Mouse (Mus musculus): ENCODE measurements around the gene Itga10. TPM values are rescaled to one million over a fixed set of nuclear protein-coding genes. Genes with fewer than 3 reads are reported as not detected.
A peak's percentile ranks its signal among the peaks of the same experiment; 100 is the strongest.
"Not testable (repeated sequence)": the region's sequence is repeated elsewhere in the genome, so short reads cannot be mapped to it uniquely, and the experiment has no call there.

Itga10 gene
- polyA plus RNA-seq (2017; shearing (Covaris generic)), result under 1 TPM in 1 of 2 experiments, not detected in 1; 0.12 TPM

DNA sequence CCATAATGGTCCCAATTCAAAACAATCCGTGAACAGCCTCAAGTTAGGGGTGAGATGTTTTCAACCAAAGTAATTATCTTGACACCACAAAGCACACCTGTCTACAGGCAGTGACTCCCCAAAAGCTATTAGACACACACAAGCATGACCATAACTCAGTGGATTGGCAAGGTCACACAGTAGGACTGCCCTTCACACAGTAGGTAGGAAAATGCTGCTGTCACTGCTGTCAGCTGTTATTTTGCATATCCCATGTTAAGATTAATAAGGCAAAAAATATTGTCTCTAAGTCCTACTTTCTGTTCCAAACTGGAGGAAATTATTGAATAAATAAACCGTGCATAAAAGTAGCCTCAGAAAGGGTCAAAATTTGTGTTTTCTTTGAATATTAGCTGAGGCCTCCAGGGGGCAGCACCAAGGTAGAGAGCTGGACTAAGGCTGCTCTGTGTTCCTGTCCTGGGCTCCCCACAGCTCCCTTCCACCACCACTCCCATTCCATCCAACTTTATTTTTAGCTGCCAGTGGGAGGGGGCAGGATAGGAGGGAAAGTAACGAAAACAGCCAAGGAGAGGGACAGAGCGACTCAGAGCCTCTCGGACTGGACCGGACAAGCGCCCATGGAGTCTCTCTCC, at the start of gene Itga10:
Itga10 (plus strand) TSS at position 567 of the 632 bp plus-strand sequence.
- ATAC-seq, result no peak

- ATAC-seq, result no peak
Observed at GRCm38 (mm10) chr3:96595661-96596060, 49.7 kb upstream of the Itga10 start.

- no peak for ATAC-seq
Observed at GRCm38 (mm10) chr3:96596228-96596707, 49.1 kb upstream of the Itga10 start, which contains the start of gene Ankrd34a. Ankrd34a (plus strand) TSS chr3:96596636.

GRCm38 (mm10) chr3:96596855-96597254, 48.5 kb upstream of the Itga10 start:
- no peak for ATAC-seq

DNA sequence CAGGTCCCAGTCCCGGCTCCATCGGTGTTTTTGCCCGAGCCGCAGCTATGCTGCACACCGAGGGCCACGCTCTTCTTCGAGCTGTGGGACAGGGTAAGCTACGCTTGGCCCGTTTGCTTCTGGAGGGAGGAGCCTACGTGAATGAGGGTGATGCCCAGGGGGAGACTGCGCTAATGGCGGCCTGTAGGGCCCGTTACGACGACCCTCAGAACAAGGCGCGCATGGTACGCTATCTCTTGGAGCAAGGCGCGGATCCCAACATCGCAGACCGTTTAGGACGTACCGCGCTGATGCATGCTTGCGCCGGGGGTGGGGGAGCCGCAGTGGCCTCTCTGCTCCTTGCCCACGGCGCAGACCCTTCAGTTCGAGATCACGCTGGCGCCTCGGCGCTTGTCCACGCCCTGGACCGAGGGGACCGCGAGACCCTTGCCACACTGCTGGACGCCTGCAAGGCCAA, 47.9 kb upstream of the Itga10 start:
- ATAC-seq, result no peak

DNA sequence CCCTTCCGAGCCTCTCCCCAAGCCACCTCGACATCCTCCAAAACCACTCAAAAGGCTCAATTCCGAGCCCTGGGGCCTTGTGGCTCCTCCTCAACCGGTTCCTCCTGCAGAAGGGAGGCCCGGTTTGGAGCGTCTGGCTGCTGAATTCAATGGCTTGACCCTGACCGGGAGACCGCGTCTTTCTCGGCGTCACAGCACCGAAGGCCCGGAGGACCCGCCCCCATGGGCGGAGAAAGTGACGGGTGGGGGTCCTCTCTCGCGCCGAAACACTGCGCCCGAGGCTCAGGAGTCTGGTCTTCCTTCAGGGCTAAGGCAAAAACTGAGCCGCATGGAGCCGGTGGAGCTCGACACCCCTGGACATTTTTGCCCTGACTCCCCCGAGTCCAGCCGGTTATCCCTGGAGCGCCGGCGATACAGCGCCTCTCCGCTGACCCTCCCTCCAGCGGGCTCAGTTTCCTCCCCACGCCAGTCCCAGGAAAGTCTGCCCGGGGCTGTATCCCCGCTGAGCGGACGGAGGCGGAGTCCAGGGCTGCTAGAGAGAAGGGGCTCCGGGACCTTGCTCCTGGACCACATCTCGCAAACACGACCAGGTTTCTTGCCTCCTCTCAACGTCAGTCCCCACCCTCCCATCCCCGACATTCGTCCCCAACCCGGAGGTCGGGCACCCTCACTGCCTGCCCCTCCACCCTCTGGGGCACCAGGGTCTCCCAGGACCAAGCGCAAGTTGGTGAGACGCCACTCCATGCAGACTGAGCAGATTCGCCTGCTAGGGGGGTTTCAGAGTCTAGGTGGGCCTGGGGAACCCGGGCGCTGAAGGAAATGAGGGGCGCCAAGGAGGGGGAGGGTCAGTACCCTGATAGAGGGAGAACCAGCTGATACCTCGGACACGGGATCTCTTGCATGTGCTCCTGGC, 47.0 kb upstream of the Itga10 start:
- no peak for ATAC-seq

- no peak for ATAC-seq
Observed at GRCm38 (mm10) chr3:96599069-96599393, 46.4 kb upstream of the Itga10 start.

GRCm38 (mm10) chr3:96599411-96599810, 46.0 kb upstream of the Itga10 start:
- ATAC-seq, result no peak

GRCm38 (mm10) chr3:96600639-96601250, 44.6 kb upstream of the Itga10 start, which contains the start of gene Lix1l:
Lix1l (plus strand) TSS chr3:96601149.
- ATAC-seq, result peak; percentile 94

DNA sequence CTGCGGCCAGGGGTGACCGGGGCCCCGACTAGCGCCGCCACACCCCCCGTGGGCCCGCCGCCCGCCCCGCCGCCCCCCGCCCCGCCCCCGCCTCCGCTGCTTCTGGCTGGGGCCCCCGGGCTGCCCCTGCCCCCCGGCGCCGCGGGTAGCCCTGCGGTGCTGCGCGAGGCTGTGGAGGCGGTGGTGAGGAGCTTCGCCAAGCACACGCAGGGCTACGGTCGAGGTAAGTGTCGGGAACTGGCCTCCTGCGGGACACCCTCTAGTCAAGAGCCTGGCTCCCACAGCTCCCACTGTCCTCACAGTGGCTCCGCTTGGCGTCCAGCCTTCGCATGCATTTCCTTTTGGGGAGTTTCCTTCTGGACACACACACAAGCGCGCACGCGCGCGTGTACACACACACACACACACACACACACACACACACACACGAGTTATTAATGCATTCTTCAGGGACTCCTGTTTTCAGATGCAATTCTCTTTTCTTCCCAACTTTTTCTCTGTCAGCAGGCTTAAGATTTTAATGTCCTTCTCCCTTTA, 44.1 kb upstream of the Itga10 start:
- ATAC-seq, result no peak

DNA sequence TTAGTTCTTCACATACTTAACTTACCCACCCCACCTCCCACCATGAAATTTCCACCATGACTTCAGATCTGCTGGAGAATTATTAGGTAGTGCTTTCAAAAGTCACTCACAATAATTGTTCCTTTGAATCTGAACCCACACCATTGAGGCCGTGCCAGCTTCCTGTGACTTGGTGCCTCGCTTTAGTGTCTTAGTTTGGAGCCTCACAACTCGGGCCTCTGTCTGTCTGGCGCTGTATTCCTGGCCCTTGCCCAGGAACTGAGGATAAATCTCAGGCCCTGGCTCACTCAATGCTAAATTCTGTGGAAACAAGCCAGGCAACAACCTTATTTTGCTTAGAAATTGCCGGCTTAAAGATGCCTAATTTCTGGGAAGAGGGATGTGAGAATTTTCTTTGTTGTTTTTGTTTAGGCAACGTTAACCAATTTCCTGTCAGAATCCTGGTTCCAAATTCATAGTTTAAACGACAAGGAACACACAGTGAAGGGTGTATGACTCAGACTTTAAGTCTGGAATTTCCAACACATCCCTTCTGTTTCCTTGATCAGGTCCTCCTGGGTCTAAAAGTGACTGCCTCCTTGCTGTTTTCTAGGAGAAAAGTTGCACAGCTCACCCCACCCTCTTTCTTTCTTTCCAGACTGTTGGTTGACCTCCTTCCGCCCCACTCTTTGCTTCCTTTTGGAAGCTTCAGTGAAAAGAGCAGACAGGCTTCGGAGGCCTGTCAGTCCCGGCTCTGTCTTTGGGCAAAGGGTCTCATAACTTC, 43.3 kb upstream of the Itga10 start:
- no peak for ATAC-seq

- ATAC-seq, result no peak
Observed at GRCm38 (mm10) chr3:96602704-96603084, 42.7 kb upstream of the Itga10 start.

DNA sequence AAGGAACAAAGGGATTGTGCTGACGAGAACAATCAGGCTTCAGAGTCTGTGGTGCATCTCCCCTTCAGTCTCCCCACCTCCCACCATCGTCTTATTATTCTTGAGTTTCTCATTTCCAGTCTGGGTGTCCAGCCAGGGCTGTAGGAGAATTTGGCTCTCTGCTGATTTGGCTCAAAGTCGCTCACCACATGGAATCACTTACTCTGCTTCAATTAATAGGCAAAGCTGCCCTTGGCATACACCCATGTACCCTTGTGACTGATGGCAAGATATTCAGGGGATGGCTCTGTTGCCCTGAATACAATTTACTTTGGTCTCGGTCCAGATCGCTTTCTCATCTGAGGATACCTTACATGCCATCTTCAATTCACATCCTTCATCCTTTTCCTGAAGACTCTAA, 42.1 kb upstream of the Itga10 start:
- no peak for ATAC-seq

DNA sequence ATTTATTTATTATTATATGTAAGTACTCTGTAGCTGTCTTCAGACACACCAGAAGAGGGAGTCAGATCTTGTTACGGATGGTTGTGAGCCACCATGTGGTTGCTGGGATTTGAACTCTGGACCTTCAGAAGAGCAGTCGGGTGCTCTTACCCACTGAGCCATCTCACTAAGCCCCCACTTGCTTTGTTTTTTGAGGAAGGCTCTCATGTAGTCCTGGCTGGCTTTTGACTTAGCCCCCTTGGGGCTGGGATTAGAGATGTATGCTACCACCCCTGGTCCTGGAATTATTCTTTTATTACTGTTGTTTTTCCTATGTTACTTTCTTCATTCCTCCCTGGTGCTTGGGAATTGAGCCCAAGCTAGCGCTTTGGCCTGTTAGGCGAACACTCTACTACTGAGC, 39.4 kb upstream of the Itga10 start:
- not testable (repeated sequence) for ATAC-seq

DNA sequence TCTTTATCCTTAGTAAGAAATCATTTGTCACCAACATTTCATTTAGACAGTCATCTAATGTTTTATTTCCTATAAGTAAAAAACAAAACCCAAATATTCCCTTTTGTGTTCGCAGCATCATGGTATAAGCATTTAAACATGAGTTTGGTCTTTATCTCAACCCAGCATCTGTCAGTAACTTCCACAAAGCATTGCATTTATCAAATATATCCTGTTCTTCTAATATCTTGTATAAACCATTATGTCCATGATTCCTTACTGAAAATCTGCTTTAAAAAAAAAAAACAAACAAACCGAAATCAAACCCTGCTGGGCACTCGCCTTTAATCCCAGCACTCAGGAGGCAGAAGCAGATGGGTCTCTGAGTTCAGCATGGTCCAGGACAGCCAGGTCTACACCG, 38.8 kb upstream of the Itga10 start:
- no peak for ATAC-seq

GRCm38 (mm10) chr3:96617941-96618340, 27.4 kb upstream of the Itga10 start:
- no peak for ATAC-seq

GRCm38 (mm10) chr3:96623201-96623600, 22.2 kb upstream of the Itga10 start:
- ATAC-seq, result no peak

GRCm38 (mm10) chr3:96629729-96630600, 15.4 kb upstream of the Itga10 start, which contains the start of gene Rbm8a:
Rbm8a (plus strand) TSS chr3:96629933.
- ATAC-seq, result peak; percentile 99

GRCm38 (mm10) chr3:96632058-96632457, 13.3 kb upstream of the Itga10 start:
- no peak for ATAC-seq

GRCm38 (mm10) chr3:96634015-96634414, 11.4 kb upstream of the Itga10 start:
- ATAC-seq, result no peak

Measured in activated CD4-positive, CD25-positive, alpha-beta regulatory T cell, adult 4 months (primary cell).